Mouse (Mus musculus) MEL (cell line): ENCODE measurements around the gene Zkscan6. TPM values are rescaled to one million over a fixed set of nuclear protein-coding genes. Genes with fewer than 3 reads are reported as not detected.

Source experiments
- DNase-seq: peaks from one replicate; pipeline ENCODE4 v3.0.0; 2011; ENCODE audit warnings: low read depth, low spot score
- H3K27ac ChIP-seq: 2 replicates; pipeline ENCODE4 v1.5.1; 2012; ENCODE audit warnings: low read depth, mild to moderate bottlenecking, control low read depth, low read length, moderate library complexity; ENCODE audit not compliant: control insufficient read depth
- H3K27me3 ChIP-seq, 2 experiments: fragments of 150-350 bp in 1 of 2; sonication (generic) in 1 of 2; 2 replicates each; pipeline ENCODE4 v1.6.1; 2012; ENCODE audit warnings: low read length in 2 of 2, mild to moderate bottlenecking in 2 of 2, improper control_type of control experiment in 1 of 2, moderate library complexity in 1 of 2; ENCODE audit not compliant: insufficient read depth in 2 of 2, control insufficient read depth in 1 of 2
- H3K36me3 ChIP-seq, 2 experiments: 2 replicates each; pipeline ENCODE4 v1.6.1; 2012 to 2014; ENCODE audit warnings: low read length in 2 of 2, improper control_type of control experiment in 1 of 2, inconsistent platforms in 1 of 2, mild to moderate bottlenecking in 1 of 2; ENCODE audit not compliant: insufficient read depth in 2 of 2, control insufficient read depth in 1 of 2
- H3K4me1 ChIP-seq, 2 experiments: fragments of 150-350 bp in 1 of 2; sonication (generic) in 1 of 2; 2 replicates each; pipeline ENCODE4 v1.6.1; 2012; ENCODE audit warnings: low read length in 2 of 2, improper control_type of control experiment in 1 of 2, mild to moderate bottlenecking in 1 of 2; ENCODE audit not compliant: insufficient read depth in 2 of 2, control insufficient read depth in 1 of 2
- H3K4me3 ChIP-seq, 2 experiments: fragments of 150-350 bp in 1 of 2; sonication (generic) in 1 of 2; 2 replicates each; pipeline ENCODE4 v1.5.1; 2012; ENCODE audit warnings: low read depth in 2 of 2, low read length in 2 of 2, mild to moderate bottlenecking in 2 of 2, moderate library complexity in 2 of 2, control low read depth in 1 of 2, improper control_type of control experiment in 1 of 2; ENCODE audit not compliant: control insufficient read depth in 1 of 2, insufficient read depth in 1 of 2
- H3K79me2 ChIP-seq: 2 replicates; pipeline ENCODE4 v1.6.1; 2012; ENCODE audit warnings: mild to moderate bottlenecking, low read length, moderate library complexity; ENCODE audit not compliant: control insufficient read depth, poor library complexity, insufficient read depth
- H3K9ac ChIP-seq: 2 replicates; pipeline ENCODE4 v1.6.1; 2012; ENCODE audit warnings: low read depth, mild to moderate bottlenecking, control low read depth, low read length, moderate library complexity; ENCODE audit not compliant: control insufficient read depth, poor library complexity, severe bottlenecking
- H3K9me3 ChIP-seq: fragments of 150-350 bp; sonication (generic); replicated peaks from 2 replicates; pipeline ENCODE4 v1.6.1; 2012; ENCODE audit warnings: mild to moderate bottlenecking, low read length, improper control_type of control experiment, moderate library complexity; ENCODE audit not compliant: insufficient read depth
- BHLHE40 ChIP-seq: IDR thresholded peaks from 2 replicates; pipeline ENCODE4 v1.6.1; 2012; ENCODE audit warnings: low read depth, mild to moderate bottlenecking, inconsistent platforms, low read length, improper control_type of control experiment, borderline replicate concordance
- CHD2 ChIP-seq: IDR thresholded peaks from 2 replicates; pipeline ENCODE4 v1.6.1; 2011; ENCODE audit warnings: low read length, improper control_type of control experiment
- CTCF ChIP-seq, 3 experiments: IDR thresholded peaks in 2 of 3; conservative IDR thresholded peaks in 1 of 3; 2 replicates each; pipeline ENCODE4 v1.5.1; 2011 to 2012; ENCODE audit warnings: low read length in 3 of 3, low read depth in 2 of 3, mild to moderate bottlenecking in 2 of 3, improper control_type of control experiment in 1 of 3, inconsistent platforms in 1 of 3, mixed read lengths in 1 of 3, moderate library complexity in 1 of 3; ENCODE audit not compliant: control insufficient read depth in 1 of 3, insufficient read depth in 1 of 3, poor library complexity in 1 of 3, severe bottlenecking in 1 of 3
- E2F4 ChIP-seq: IDR thresholded peaks from 2 replicates; pipeline ENCODE4 v1.6.1; 2011; ENCODE audit warnings: low read depth, low read length, improper control_type of control experiment, borderline replicate concordance
- ELF1 ChIP-seq: IDR thresholded peaks from 2 replicates; pipeline ENCODE4 v1.6.1; 2014; ENCODE audit warnings: low read depth, mild to moderate bottlenecking, inconsistent platforms, low read length, improper control_type of control experiment, moderate library complexity
- ETS1 ChIP-seq: IDR thresholded peaks from 2 replicates; pipeline ENCODE4 v1.6.1; 2012; ENCODE audit warnings: low read depth, mild to moderate bottlenecking, inconsistent platforms, low read length, improper control_type of control experiment, moderate library complexity
- GABPA ChIP-seq: IDR thresholded peaks from 2 replicates; pipeline ENCODE4 v1.6.1; 2012; ENCODE audit warnings: low read depth, mild to moderate bottlenecking, inconsistent platforms, low read length, improper control_type of control experiment, moderate library complexity
- GATA1 ChIP-seq: IDR thresholded peaks from 2 replicates; pipeline ENCODE4 v1.6.1; 2011; ENCODE audit warnings: low read depth, low read length, improper control_type of control experiment
- HCFC1 ChIP-seq: IDR thresholded peaks from 2 replicates; pipeline ENCODE4 v1.6.1; 2012; ENCODE audit warnings: low read depth, mild to moderate bottlenecking, inconsistent platforms, low read length, improper control_type of control experiment, moderate library complexity
- JUND ChIP-seq: IDR thresholded peaks from 2 replicates; pipeline ENCODE4 v1.6.1; 2011; ENCODE audit warnings: low read depth, mild to moderate bottlenecking, improper control_type of control experiment, low read length
- KAT2A ChIP-seq: conservative IDR thresholded peaks from 2 replicates; pipeline ENCODE4 v1.6.1; 2012; ENCODE audit warnings: low read depth, low read length, improper control_type of control experiment, inconsistent platforms
- MAX ChIP-seq: IDR thresholded peaks from 2 replicates; pipeline ENCODE4 v1.6.1; 2011; ENCODE audit warnings: low read length, improper control_type of control experiment
- MAZ ChIP-seq: IDR thresholded peaks from 2 replicates; pipeline ENCODE4 v1.6.1; 2012; ENCODE audit warnings: low read depth, mild to moderate bottlenecking, inconsistent platforms, low read length, improper control_type of control experiment
- MEF2A ChIP-seq: IDR thresholded peaks from 2 replicates; pipeline ENCODE4 v1.6.1; 2014; ENCODE audit warnings: low read depth, mild to moderate bottlenecking, inconsistent platforms, low read length, improper control_type of control experiment; ENCODE audit not compliant: poor library complexity, insufficient replicate concordance, severe bottlenecking; ENCODE audit errors: extremely low read depth
- MYB ChIP-seq: IDR thresholded peaks from 2 replicates; pipeline ENCODE4 v1.6.1; 2011; ENCODE audit warnings: mild to moderate bottlenecking, low read depth, low read length, improper control_type of control experiment
- MYC ChIP-seq: IDR thresholded peaks from 2 replicates; pipeline ENCODE4 v1.6.1; 2011; ENCODE audit warnings: low read depth, mild to moderate bottlenecking, low read length, improper control_type of control experiment, moderate library complexity
- NELFE ChIP-seq: IDR thresholded peaks from 2 replicates; pipeline ENCODE4 v1.6.1; 2011; ENCODE audit warnings: low read depth, low read length, improper control_type of control experiment
- NRF1 ChIP-seq: IDR thresholded peaks from 2 replicates; pipeline ENCODE4 v1.6.1; 2014; ENCODE audit warnings: low read depth, mild to moderate bottlenecking, inconsistent platforms, low read length, improper control_type of control experiment, moderate library complexity; ENCODE audit not compliant: poor library complexity, insufficient read depth, severe bottlenecking
- POLR2AphosphoS2 ChIP-seq: IDR thresholded peaks from 2 replicates; pipeline ENCODE4 v1.6.1; 2011; ENCODE audit warnings: low read length, improper control_type of control experiment
- POLR2AphosphoS5 ChIP-seq: IDR thresholded peaks from 2 replicates; pipeline ENCODE4 v1.6.1; 2012; ENCODE audit warnings: low read depth, borderline replicate concordance, mild to moderate bottlenecking, inconsistent platforms, low read length, moderate library complexity, mixed read lengths
- RAD21 ChIP-seq: IDR thresholded peaks from 2 replicates; pipeline ENCODE4 v1.6.1; 2011; ENCODE audit warnings: mild to moderate bottlenecking, low read depth, low read length, improper control_type of control experiment
- RCOR1 ChIP-seq: IDR thresholded peaks from 2 replicates; pipeline ENCODE4 v1.6.1; 2012; ENCODE audit warnings: low read depth, mild to moderate bottlenecking, inconsistent platforms, low read length, improper control_type of control experiment
- SIN3A ChIP-seq: IDR thresholded peaks from 2 replicates; pipeline ENCODE4 v1.6.1; 2012; ENCODE audit warnings: low read length, improper control_type of control experiment, inconsistent platforms
- TBP ChIP-seq: IDR thresholded peaks from 2 replicates; pipeline ENCODE4 v1.8.0; 2011; ENCODE audit warnings: low read depth, low read length, improper control_type of control experiment
- TCF12 ChIP-seq: IDR thresholded peaks from 2 replicates; pipeline ENCODE4 v1.6.1; 2014; ENCODE audit warnings: low read depth, mild to moderate bottlenecking, inconsistent platforms, low read length, improper control_type of control experiment, moderate library complexity
- UBTF ChIP-seq: IDR thresholded peaks from 2 replicates; pipeline ENCODE4 v1.6.1; 2012; ENCODE audit warnings: low read depth, mild to moderate bottlenecking, inconsistent platforms, low read length, improper control_type of control experiment, moderate library complexity, borderline replicate concordance; ENCODE audit not compliant: insufficient read depth
- USF1 ChIP-seq: IDR thresholded peaks from 2 replicates; pipeline ENCODE4 v1.6.1; 2014; ENCODE audit warnings: low read depth, mild to moderate bottlenecking, inconsistent platforms, low read length, improper control_type of control experiment, moderate library complexity
- ZC3H11A ChIP-seq: IDR thresholded peaks from 2 replicates; pipeline ENCODE4 v1.6.1; 2012; ENCODE audit warnings: low read depth, mild to moderate bottlenecking, inconsistent platforms, low read length, improper control_type of control experiment
- ZKSCAN1 ChIP-seq: IDR thresholded peaks from 2 replicates; pipeline ENCODE4 v1.6.1; 2012; ENCODE audit warnings: low read depth, mild to moderate bottlenecking, inconsistent platforms, low read length, improper control_type of control experiment, moderate library complexity
- polyA plus RNA-seq, 2 experiments: library from polyadenylated mRNA; stranded (reverse) in 1 of 2; unstranded in 1 of 2; fragments of >175 nt in 1 of 2; fragments of >200 nt in 1 of 2; gene quantifications; 2 replicates each; pipeline versions ENCODE4 v1.2.1 to v1.2.4; 2012; ENCODE audit warnings: low replicate concordance in 2 of 2, low read depth in 1 of 2; ENCODE audit not compliant: insufficient read length in 2 of 2, insufficient read depth in 1 of 2, missing spikeins in 1 of 2
- total RNA-seq: library from RNA; depleted of rRNA; stranded (reverse); fragments of 300-350 nt; gene quantifications from 2 replicates; pipeline ENCODE4 v1.2.3, GENCODE M21; 2012

Gene Zkscan6
- total and polyA plus RNA-seq, 3 experiments, result 12.0 to 18.1 TPM; not detected in 1

- Histone ChIP-seq H3K27ac (peak overlapping the region; percentile 49), H3K4me1 (peaks cover 23 to 28% of the 10 kb centered on the region in 2 experiments), H3K36me3 (peaks cover 3 to 35% of the 10 kb centered on the region in 2 experiments; a peak in 2 of 4 replicates), H3K9ac (peak overlapping the region; percentile 99), H3K9me3 (no peaks in the 10 kb centered on the region), H3K79me2 (peaks cover 27% of the 10 kb centered on the region), H3K4me3 (peak overlapping the region; percentile 95 to 96), H3K27me3 (no peaks in the 10 kb centered on the region)
- peak; percentile 56 for DNase-seq
- TF ChIP-seq ETS1 (no peak), SIN3A (peak; percentile 40; the same call in 1 of the 2 replicates), POLR2AphosphoS5 (no peak), HCFC1 (peak; percentile 38; the same call in 1 of the 2 replicates), KAT2A (no peak), UBTF (peak; percentile 99; the same call in 1 of the 2 replicates), TBP (no peak), RAD21 (no peak)
Observed at GRCm38 (mm10) chr11:65787421-65788151, 19.4 kb upstream of the Zkscan6 start.

GRCm38 (mm10) chr11:65788154-65788553, 18.8 kb upstream of the Zkscan6 start, which contains the start of gene Map2k4:
Gene Map2k4 (minus strand): TSS chr11:65788297.
- H3K36me3 ChIP-seq, result peaks cover 3 to 35% of the 10 kb centered on the region in 2 experiments; a peak in 2 of 4 replicates
- H3K9me3 ChIP-seq, result no peaks in the 10 kb centered on the region
- peak within 1 kb of the TSS; percentile 95 to 96 for H3K4me3 ChIP-seq
- peaks cover 27% of the 10 kb centered on the region for H3K79me2 ChIP-seq
- peak; percentile 96 for DNase-seq
- H3K9ac ChIP-seq, result peak within 1 kb of the TSS; percentile 99
- no peaks in the 10 kb centered on the region for H3K27me3 ChIP-seq
- peaks cover 23 to 28% of the 10 kb centered on the region in 2 experiments for H3K4me1 ChIP-seq
- peak within 1 kb of the TSS; percentile 49 for H3K27ac ChIP-seq
- no peak for TF ChIP-seq ETS1
- TF ChIP-seq E2F4, result no peak
- no peak for TF ChIP-seq GABPA
- TF ChIP-seq POLR2AphosphoS2, result peak; percentile 86
- TF ChIP-seq MAX, result peak; percentile 59
- TF ChIP-seq BHLHE40, result no peak
- TF ChIP-seq MYB, result no peak
- TF ChIP-seq ZC3H11A, result no peak
- no peak for TF ChIP-seq ZKSCAN1
- no peak for TF ChIP-seq GATA1
- peak; percentile 63; the same call in 1 of the 2 replicates for TF ChIP-seq TCF12
- TF ChIP-seq JUND, result no peak
- TF ChIP-seq USF1, result no peak
- TF ChIP-seq MYC, result 0 out of 2 replicates have a peak, but pooled peaks have one; percentile 42
- no peak for TF ChIP-seq CTCF (IDR thresholded peaks at IDR 0.05 in 2 of 3, conservative IDR thresholded peaks at IDR 0.05 in 1 of 3; ENCODE audit: control insufficient read depth in 1 of 3, insufficient read depth in 1 of 3, low read depth in 2 of 3, low read length in 3 of 3, poor library complexity in 1 of 3, severe bottlenecking in 1 of 3)
- TF ChIP-seq TBP, result peak; percentile 69; the same call in 1 of the 2 replicates
- no peak for TF ChIP-seq SIN3A
- no peak for TF ChIP-seq POLR2AphosphoS5
- peak; percentile 95 for TF ChIP-seq NELFE
- peak; percentile 73 for TF ChIP-seq MAZ
- no peak for TF ChIP-seq RCOR1
- no peak for TF ChIP-seq MEF2A
- no peak for TF ChIP-seq ELF1
- peak; percentile 65 for TF ChIP-seq NRF1
- no peak for TF ChIP-seq CHD2
